Mouse (Mus musculus): ENCODE measurements around the gene Irak2. TPM values are rescaled to one million over a fixed set of nuclear protein-coding genes. Genes with fewer than 3 reads are reported as not detected.

The Irak2 gene
- polyA plus RNA-seq, 1 experiment, result 15.2 TPM

GRCm38 (mm10) chr6:113731296-113731695 is 93.0 kb downstream of the Irak2 start:
- Histone ChIP-seq H3K9me3 (ENCODE audit: control insufficient read depth, low read length) (no peaks in the 10 kb centered on the region), H3K36me3 (ENCODE audit: control insufficient read depth) (peaks cover 100% of the 10 kb centered on the region), H3K4me3 (replicated peaks) (no peak overlapping the region), H3K4me1 (ENCODE audit: control insufficient read depth) (no peaks in the 10 kb centered on the region), H3K27me3 (ENCODE audit: control insufficient read depth) (no peaks in the 10 kb centered on the region)
- TF ChIP-seq GATA1 (IDR thresholded peaks at IDR 0.05; ENCODE audit: low read length) (no peak), TAL1 (IDR thresholded peaks at IDR 0.05; ENCODE audit: low read length) (no peak)

- no peak for TF ChIP-seq GATA1 (IDR thresholded peaks at IDR 0.05; ENCODE audit: low read length)
- no peak for TF ChIP-seq TAL1 (IDR thresholded peaks at IDR 0.05; ENCODE audit: low read length)
- Histone ChIP-seq H3K27me3 (ENCODE audit: control insufficient read depth) (no peaks in the 10 kb centered on the region), H3K36me3 (ENCODE audit: control insufficient read depth) (peaks cover 63% of the 10 kb centered on the region), H3K4me1 (ENCODE audit: control insufficient read depth) (peaks cover 32% of the 10 kb centered on the region), H3K4me3 (replicated peaks) (no peak overlapping the region), H3K9me3 (ENCODE audit: control insufficient read depth, low read length) (no peaks in the 10 kb centered on the region)
Measured at GRCm38 (mm10) chr6:113737318-113738046, 99.2 kb downstream of the Irak2 start.

GRCm38 (mm10) chr6:113740236-113741217 is 102.3 kb downstream of the Irak2 start, which contains the start of gene Sec13:
Sec13 (minus strand) TSS chr6:113740743.
- Histone ChIP-seq H3K36me3 (ENCODE audit: control insufficient read depth) (peaks cover 32% of the 10 kb centered on the region), H3K27me3 (ENCODE audit: control insufficient read depth) (peaks cover 2% of the 10 kb centered on the region; the same call in 1 of the 2 replicates), H3K4me3 (replicated peaks) (peak within 1 kb of the TSS; percentile 95), H3K4me1 (ENCODE audit: control insufficient read depth) (peaks cover 33% of the 10 kb centered on the region), H3K9me3 (ENCODE audit: control insufficient read depth, low read length) (no peaks in the 10 kb centered on the region)
- TF ChIP-seq GATA1 (IDR thresholded peaks at IDR 0.05; ENCODE audit: low read length), result no peak
- no peak for TF ChIP-seq TAL1 (IDR thresholded peaks at IDR 0.05; ENCODE audit: low read length)

- H3K27me3 ChIP-seq (ENCODE audit: control insufficient read depth), result peaks cover 9% of the 10 kb centered on the region
- peaks cover 23% of the 10 kb centered on the region for H3K36me3 ChIP-seq (ENCODE audit: control insufficient read depth)
- H3K9me3 ChIP-seq (ENCODE audit: control insufficient read depth, low read length), result no peaks in the 10 kb centered on the region
- H3K4me1 ChIP-seq (ENCODE audit: control insufficient read depth), result peaks cover 33% of the 10 kb centered on the region
- no peak overlapping the region for H3K4me3 ChIP-seq (replicated peaks)
- TF ChIP-seq GATA1 (IDR thresholded peaks at IDR 0.05; ENCODE audit: low read length) (no peak), TAL1 (IDR thresholded peaks at IDR 0.05; ENCODE audit: low read length) (no peak)
Measured at GRCm38 (mm10) chr6:113741425-113741824, 103.2 kb downstream of the Irak2 start.

GRCm38 (mm10) chr6:113742321-113742720 is 104.1 kb downstream of the Irak2 start:
- Histone ChIP-seq H3K4me3 (replicated peaks) (no peak overlapping the region), H3K4me1 (ENCODE audit: control insufficient read depth) (peaks cover 32% of the 10 kb centered on the region), H3K36me3 (ENCODE audit: control insufficient read depth) (peaks cover 15% of the 10 kb centered on the region), H3K9me3 (ENCODE audit: control insufficient read depth, low read length) (no peaks in the 10 kb centered on the region), H3K27me3 (ENCODE audit: control insufficient read depth) (peaks cover 15% of the 10 kb centered on the region)
- TF ChIP-seq GATA1 (IDR thresholded peaks at IDR 0.05; ENCODE audit: low read length) (no peak), TAL1 (IDR thresholded peaks at IDR 0.05; ENCODE audit: low read length) (no peak)

GRCm38 (mm10) chr6:113743111-113743510 is 104.8 kb downstream of the Irak2 start:
- peaks cover 23% of the 10 kb centered on the region for H3K27me3 ChIP-seq (ENCODE audit: control insufficient read depth)
- H3K36me3 ChIP-seq (ENCODE audit: control insufficient read depth), result peaks cover 7% of the 10 kb centered on the region
- H3K9me3 ChIP-seq (ENCODE audit: control insufficient read depth, low read length), result no peaks in the 10 kb centered on the region
- TF ChIP-seq TAL1 (IDR thresholded peaks at IDR 0.05; ENCODE audit: low read length) (no peak), GATA1 (IDR thresholded peaks at IDR 0.05; ENCODE audit: low read length) (no peak)
- H3K4me1 ChIP-seq (ENCODE audit: control insufficient read depth), result peaks cover 28% of the 10 kb centered on the region
- H3K4me3 ChIP-seq (replicated peaks), result no peak overlapping the region

Other genes starting within 250 kb of the Irak2 start
- gene Ttll3, start 249.2 kb upstream of the Irak2 start, polyA plus RNA-seq (2012), result 0.16 and 0.34 TPM in 2 replicates
- 9.0 and 14.6 TPM in 2 replicates for gene Rpusd3, start 219.1 kb upstream of the Irak2 start, polyA plus RNA-seq (2012)
- gene Cidec, start 202.7 kb upstream of the Irak2 start, polyA plus RNA-seq (2012), result not detected in 2 replicates
- 0.23 and 0.38 TPM in 2 replicates for gene Jagn1, start 195.9 kb upstream of the Irak2 start, polyA plus RNA-seq (2012)
- gene Il17re, start 180.0 kb upstream of the Irak2 start, polyA plus RNA-seq (2012), result not detected in 2 replicates
- gene Il17rc, start 167.0 kb upstream of the Irak2 start, polyA plus RNA-seq (2012), result not detected in 2 replicates
- gene Creld1, start 155.2 kb upstream of the Irak2 start, polyA plus RNA-seq (2012), result 0.38 and 0.61 TPM in 2 replicates
- gene Prrt3, start 136.5 kb upstream of the Irak2 start, polyA plus RNA-seq (2012), result 0.02 TPM in 1 of 2 replicates, not detected in the other
- gene Emc3, start 106.8 kb upstream of the Irak2 start, polyA plus RNA-seq (2012), result 2.4 and 2.6 TPM in 2 replicates
- gene Fancd2, start 106.8 kb upstream of the Irak2 start, polyA plus RNA-seq (2012), result 0.13 and 0.15 TPM in 2 replicates
- gene Fancd2os, start 37.8 kb upstream of the Irak2 start, polyA plus RNA-seq (2012), result not detected in 2 replicates
- 2.1 and 2.6 TPM in 2 replicates for gene Brk1, start 33.7 kb upstream of the Irak2 start, polyA plus RNA-seq (2012)
- 0.15 and 0.21 TPM in 2 replicates for gene Vhl, start 14.5 kb upstream of the Irak2 start, polyA plus RNA-seq (2012)
- 2.5 and 3.3 TPM in 2 replicates for gene Tatdn2, start 58.6 kb downstream of the Irak2 start, polyA plus RNA-seq (2012)
- gene Ghrl, start 81.4 kb downstream of the Irak2 start, polyA plus RNA-seq (2012), result not detected in 2 replicates
- gene Sec13, start 102.3 kb downstream of the Irak2 start, polyA plus RNA-seq (2012), result 2.9 and 4.5 TPM in 2 replicates

All from erythroblast, embryonic 14.5 days (primary cell).